Mouse (Mus musculus) lung, adult 2 months (tissue): ENCODE measurements around the gene Fbxo42. TPM values are rescaled to one million over a fixed set of nuclear protein-coding genes. Genes with fewer than 3 reads are reported as not detected.
"Not testable (repeated sequence)": the region's sequence is repeated elsewhere in the genome, so short reads cannot be mapped to it uniquely, and the experiment has no call there.

Experiments used
- DNase-seq: peaks from one replicate; pipeline ENCODE4 v3.0.0; 2022
- H3K4me1 ChIP-seq: fragments of 200-500 bp; 2 replicates; pipeline ENCODE4 v1.6.1; 2011; ENCODE audit warnings: low read length; ENCODE audit not compliant: control insufficient read depth, insufficient read depth
- H3K4me3 ChIP-seq: fragments of 200-500 bp; replicated peaks from 2 replicates; pipeline ENCODE3; 2011; ENCODE audit warnings: low read depth, mild to moderate bottlenecking, control low read depth, low read length; ENCODE audit errors: extremely low read depth
- CTCF ChIP-seq: fragments of 200-500 bp; IDR thresholded peaks from 2 replicates; pipeline ENCODE4 v1.5.1; 2011; ENCODE audit warnings: mild to moderate bottlenecking, low read length, control low read depth; ENCODE audit not compliant: insufficient read depth
- POLR2A ChIP-seq: fragments of 200-500 bp; IDR thresholded peaks from 2 replicates; pipeline ENCODE4 v1.6.1; 2011; ENCODE audit warnings: low read depth, mild to moderate bottlenecking, control low read depth, low read length, borderline replicate concordance; ENCODE audit errors: extremely low read depth
- WGBS: fragments of 180-500 bp; shearing (Covaris S2); methylation state at CpG from one replicate; pipeline ENCODE4 v1.1.7; 2018; 5-methylcytosine and 5-hydroxymethylcytosine counted together
- polyA plus RNA-seq: library from polyadenylated mRNA; depleted of rRNA; stranded (reverse); fragments of >200 nt; gene quantifications from 2 replicates; pipeline ENCODE4 v1.2.3, GENCODE M21; 2012

Fbxo42 gene
- polyA plus RNA-seq, 1 experiment: 13.8 TPM

DNA sequence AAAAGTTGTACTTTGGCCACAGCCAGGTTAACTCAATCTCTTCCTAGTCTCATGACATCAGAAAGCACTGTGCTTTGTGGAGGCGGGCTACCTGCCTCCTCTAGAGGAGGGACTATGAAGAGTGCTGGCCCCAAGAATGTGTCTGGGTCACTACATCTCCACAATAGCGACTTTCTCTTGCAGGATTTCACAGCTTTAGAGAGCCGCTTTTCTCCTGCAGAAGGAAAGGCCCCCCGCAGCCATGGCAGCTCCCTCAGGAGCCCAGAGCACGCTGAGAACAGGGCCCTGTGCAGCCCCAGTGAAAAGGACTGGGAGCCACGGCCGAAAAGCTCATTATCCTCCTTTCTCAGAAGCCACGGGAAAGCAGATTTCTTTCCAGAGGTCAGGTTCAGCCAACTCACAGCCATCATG, 13.7 kb upstream of the Fbxo42 start:
- Histone ChIP-seq H3K4me1 (peaks cover 48% of the 10 kb centered on the region), H3K4me3 (no peak overlapping the region)
- TF ChIP-seq CTCF (no peak), POLR2A (no peak)
- no peak for DNase-seq
- 49% methylated on average over 8 of the region's 8 CpGs for WGBS

DNA sequence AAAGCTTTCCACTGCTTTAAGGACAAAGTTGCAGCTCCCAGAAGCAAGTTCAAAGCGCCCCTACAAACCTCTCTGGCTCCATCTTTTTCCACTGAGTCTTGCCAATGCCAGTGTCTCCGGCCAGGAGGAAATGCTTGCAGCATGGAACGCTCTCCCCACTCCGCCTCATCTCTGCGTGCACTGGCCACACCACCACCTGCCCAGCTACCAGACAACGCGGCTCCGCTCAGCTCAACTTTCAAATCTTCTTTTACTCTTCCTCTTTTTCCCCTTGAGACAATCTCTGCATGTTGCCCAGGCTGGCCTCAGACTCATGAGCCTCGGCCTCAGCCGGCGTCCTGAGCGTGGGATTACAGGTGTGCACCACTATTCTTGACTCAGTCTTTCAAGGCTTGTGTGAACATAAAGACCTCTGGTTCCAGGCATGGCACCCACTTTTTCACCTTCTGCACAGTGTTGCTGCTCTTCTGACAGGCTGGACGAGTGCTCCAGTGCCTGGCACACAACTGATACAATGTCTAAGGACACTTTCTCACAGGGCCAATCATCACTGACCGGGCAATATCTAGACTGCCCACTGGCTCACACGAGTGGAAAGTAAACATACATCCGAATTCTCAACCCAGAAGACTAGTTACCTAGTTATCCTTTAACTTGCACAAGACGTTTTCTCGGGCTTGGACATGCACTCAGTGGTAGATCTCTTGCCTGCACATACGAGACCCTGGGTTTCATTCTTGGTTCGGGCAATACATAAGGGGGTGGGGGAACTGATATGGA, 12.8 kb upstream of the Fbxo42 start:
- TF ChIP-seq POLR2A (no peak), CTCF (no peak)
- DNase-seq: no peak
- H3K4me3 ChIP-seq: no peak overlapping the region
- 42% methylated on average over 20 of the region's 20 CpGs for WGBS
- peaks cover 48% of the 10 kb centered on the region for H3K4me1 ChIP-seq

DNA sequence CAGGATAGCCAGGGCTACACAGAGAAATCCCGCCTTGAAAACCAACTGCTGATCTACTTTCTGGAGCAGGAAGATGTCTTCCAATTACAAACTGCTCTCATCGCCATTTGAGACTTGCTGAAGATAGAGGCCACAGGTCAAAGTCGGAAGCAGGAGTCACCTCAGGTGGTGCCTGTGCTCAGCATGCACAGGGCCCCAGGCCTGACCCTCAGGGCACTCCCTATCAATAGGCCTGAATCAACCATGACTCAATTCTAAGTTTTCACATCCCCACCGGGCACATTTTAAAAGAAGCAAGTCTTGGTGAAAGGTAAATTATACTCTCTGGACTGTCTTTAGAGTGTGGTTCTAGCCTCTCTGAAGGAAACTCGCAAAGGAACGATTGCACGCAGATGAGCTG, 11.6 kb upstream of the Fbxo42 start:
- peaks cover 39% of the 10 kb centered on the region for H3K4me1 ChIP-seq

DNA sequence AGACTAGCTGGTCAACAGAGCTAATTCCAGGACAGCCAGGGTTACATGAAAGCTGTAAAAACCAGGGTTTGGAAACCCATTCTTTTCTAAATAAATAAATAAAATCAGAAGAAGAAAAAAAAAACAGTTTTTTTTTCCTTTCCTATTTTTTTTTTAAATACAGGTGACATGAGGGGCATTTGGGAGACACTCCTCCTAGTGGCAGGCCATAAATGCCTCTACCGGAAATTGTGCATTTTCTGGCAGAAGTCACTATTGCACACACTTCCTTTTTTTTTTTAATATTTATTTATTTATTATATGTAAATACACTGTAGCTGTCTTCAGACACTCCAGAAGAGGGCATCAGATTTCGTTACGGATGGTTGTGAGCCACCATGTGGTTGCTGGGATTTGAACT, 10.0 kb upstream of the Fbxo42 start:
- not testable (repeated sequence) for H3K4me3 ChIP-seq, DNase-seq
- WGBS: 23% methylated on average over 3 of the region's 3 CpGs
- H3K4me1 ChIP-seq: peaks cover 25% of the 10 kb centered on the region

More for the DNA sequence above, 11.6 kb upstream of the Fbxo42 start:
- 71% methylated on average over 7 of the region's 7 CpGs for WGBS
- no peak overlapping the region for H3K4me3 ChIP-seq
- no peak for TF ChIP-seq CTCF
- no peak for TF ChIP-seq POLR2A
- no peak for DNase-seq

DNA sequence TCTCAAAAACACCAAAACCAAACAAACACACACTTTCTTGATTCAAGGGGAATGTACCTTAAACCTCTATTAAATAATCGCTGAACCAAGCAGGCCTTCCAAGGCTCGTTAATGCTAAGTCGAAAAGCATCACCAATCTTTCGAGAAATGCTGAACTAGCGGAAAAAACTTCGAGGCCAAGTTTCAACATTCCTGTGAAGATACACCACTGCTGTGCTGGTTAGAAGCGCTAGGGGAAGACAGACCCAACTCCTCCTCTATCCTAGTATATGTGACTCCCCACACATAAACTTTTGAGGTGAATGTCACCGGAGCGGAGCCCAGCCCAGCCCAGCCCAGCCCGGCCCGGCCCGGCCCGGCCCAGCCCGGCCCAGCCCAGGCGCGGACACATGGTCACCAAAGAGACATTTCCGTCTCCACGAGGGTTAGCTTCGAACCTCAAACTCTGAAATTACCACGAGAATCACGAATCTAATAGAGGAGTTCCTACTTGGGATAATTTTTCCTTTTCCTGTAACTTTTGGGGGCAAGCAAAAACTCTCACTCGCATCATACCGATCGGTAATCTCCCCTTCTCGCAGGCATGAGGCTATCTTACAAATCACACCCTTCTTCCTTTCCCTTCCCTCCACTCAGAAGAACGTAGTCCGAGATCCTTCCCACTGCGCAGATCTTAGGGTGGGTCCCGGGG, 9.1 kb upstream of the Fbxo42 start:
- peak overlapping the region; percentile 95 for H3K4me3 ChIP-seq
- no peak for TF ChIP-seq CTCF
- TF ChIP-seq POLR2A: no peak
- WGBS: 1% methylated on average over 29 of the region's 29 CpGs
- peaks cover 22% of the 10 kb centered on the region for H3K4me1 ChIP-seq
- DNase-seq: no peak

DNA sequence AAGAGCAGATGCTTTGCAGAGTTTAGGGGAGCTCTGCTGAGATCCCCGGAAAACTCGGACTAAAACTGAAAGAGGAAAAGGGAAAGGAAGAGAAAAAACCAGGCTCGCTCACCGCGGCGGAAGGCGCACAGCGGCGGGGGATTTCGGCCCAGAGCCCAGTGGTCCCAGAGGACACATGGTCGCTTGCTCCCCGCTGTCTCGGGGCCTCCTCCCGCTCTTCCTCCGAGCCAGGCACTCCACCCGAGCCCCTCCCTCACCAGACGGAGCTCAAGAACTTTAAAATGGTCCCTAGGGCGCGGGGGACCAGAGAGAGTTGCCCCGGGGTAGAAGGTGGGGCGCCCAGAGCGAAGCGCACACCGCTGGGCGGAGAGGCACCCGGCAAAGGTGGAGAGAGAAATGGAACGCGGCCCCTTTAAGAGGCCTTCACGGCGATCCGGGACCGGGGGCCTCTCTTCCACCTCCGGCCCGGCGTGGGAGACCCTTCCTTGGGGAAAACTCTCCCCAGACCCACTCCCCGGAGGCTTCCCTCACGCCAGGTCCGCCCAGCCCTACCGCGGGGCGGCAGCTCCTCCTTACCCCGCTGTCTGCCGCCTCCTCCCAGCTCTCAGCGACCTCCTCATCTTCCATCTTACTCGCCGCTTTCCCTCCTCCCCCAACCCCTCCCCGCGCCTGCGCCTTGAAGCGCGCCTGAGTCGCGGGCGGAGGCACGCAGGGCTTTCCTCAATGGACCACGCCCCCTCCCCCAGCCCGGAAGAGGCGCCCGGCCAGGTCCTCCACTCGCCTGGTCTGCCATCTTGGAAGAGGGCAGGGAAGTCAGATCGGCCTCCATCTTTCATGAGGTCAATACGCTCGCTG, 8.4 kb upstream of the Fbxo42 start, which contains the start of gene Szrd1:
Gene Szrd1, minus strand, starts transcription at position 660 of the 855 bp plus-strand sequence.
- peak within 1 kb of the TSS; percentile 95 for H3K4me3 ChIP-seq
- H3K4me1 ChIP-seq: peaks cover 22% of the 10 kb centered on the region
- no peak for TF ChIP-seq CTCF
- peak; percentile 92 for TF ChIP-seq POLR2A
- DNase-seq: peak; percentile 98
- WGBS: 1% methylated on average over 58 of the region's 63 CpGs

DNA sequence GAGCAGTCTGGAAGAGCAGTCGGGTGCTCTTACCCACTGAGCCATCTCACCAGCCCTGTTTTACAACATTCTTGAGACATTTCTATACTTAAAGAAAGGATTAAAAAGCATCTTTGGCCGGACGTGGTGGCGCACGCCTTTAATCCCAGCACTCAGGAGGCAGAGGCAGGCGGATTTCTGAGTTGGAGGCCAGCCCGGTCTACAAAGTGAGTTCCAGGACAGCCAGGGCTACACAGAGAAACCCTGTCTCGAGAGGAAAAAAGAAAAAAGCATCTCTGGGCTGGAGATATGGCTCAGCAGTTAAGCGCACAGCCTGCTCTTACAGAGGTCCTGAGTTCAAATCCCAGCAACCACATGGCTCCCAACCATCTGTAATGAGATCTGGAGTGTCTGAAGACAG, 7.4 kb upstream of the Fbxo42 start:
- WGBS: 82% methylated on average over 9 of the region's 9 CpGs
- not testable (repeated sequence) for H3K4me3 ChIP-seq

DNA sequence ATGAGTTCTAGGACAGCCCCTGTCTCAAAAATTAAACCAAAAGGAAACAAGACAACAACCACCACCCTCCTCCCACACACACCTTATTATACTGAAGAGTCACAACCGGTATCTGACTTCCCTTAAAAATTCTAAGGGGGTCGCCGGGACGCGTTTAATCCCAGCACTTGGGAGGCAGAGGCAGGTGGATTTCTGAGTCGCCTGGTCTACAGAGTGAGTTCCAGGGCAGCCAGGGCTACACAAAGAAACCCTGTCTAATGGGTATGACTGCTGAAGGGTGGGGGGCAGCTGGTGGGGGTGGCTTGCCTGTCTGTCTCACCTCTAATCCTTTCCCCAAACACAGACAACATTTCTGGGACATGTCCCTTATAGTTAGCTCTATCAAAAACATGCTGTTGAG, 6.7 kb upstream of the Fbxo42 start:
- TF ChIP-seq POLR2A (no peak), CTCF (no peak)
- DNase-seq: no peak
- Histone ChIP-seq H3K4me1 (peaks cover 11% of the 10 kb centered on the region), H3K4me3 (no peak overlapping the region)
- 87% methylated on average over 6 of the region's 6 CpGs for WGBS

More for the DNA sequence above, 7.4 kb upstream of the Fbxo42 start:
- H3K4me1 ChIP-seq: peaks cover 13% of the 10 kb centered on the region
- not testable (repeated sequence) for DNase-seq

DNA sequence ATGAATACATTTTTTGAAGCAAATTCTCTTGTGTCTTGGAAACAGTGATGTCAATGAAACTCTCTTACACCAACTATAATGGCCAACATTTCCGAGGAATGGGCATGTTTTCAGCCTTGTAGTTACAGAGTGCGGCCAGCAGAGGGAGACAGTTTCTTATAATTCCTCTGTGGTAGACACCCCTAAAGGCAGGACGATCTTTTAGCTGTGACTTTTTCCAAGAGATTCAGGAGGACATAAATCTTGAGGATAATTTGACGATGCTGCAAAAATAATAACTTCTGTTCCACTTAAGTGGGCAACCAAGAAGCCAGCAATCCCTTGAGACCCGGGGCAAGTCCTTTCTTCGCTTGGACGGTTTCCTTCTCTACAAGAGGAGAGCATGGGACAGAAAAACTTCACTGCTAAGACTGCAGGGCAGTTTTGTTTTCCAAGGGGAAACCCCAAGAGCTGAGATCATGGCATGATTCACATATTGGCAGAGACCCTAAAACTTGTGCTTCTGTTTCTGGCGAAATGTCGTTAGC, 5.4 kb upstream of the Fbxo42 start:
- DNase-seq: peak; percentile 74
- WGBS: 13% methylated on average over 9 of the region's 9 CpGs
- TF ChIP-seq CTCF: peak; percentile 60
- TF ChIP-seq POLR2A: no peak
- peak overlapping the region; percentile 42 for H3K4me3 ChIP-seq
- peaks cover 2% of the 10 kb centered on the region for H3K4me1 ChIP-seq

DNA sequence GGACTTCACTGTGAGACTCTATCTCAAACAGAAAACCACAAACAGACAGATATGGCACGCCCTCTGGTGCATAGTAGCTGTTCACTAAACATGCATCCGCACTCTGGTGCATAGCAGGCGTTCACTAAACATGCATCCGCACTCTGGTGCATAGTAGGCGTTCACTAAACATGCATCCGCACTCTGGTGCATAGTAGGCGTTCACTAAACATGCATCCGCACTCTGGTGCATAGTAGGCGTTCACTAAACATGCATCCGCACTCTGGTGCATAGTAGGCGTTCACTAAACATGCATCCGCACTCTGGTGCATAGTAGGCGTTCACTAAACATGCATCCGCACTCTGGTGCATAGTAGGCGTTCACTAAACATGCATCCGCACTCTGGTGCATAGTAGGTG, 2.6 kb upstream of the Fbxo42 start:
- not testable (repeated sequence) for DNase-seq, H3K4me1 ChIP-seq, H3K4me3 ChIP-seq
- WGBS: 92% methylated on average over 11 of the region's 16 CpGs
